Mouse (Mus musculus): Measurements from ENCODE around the gene Plaur. TPM values are rescaled to one million over a fixed set of nuclear protein-coding genes. Genes with fewer than 3 reads are reported as not detected.

Gene Plaur
- polyA plus RNA-seq, 1 experiment from 2014 or later = 12.6 TPM

DNA sequence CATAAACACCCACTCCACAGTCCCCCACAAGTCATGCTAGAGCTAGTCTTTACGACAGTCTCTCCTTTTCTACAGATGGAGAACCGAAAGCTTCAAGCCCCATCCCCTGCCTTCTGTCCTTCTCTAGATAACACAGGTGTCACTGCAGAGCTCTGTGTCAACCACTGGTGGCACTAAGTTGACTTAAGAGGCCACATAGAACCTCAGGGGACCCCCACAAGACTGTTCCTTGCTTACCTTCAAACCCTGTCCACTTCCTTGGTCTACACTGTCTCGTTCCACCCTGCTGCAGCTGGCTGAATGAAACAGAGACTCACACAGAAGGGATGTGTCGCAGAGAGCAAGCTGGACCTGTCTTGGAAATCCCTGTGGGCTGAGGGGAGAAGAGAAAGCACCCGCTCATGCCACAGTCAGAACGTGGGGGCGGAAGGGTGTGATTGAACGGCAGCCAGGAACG, 10.4 kb upstream of the Plaur start, which contains the start of gene Irgc1:
Gene Irgc1 (minus strand): TSS at position 443 of the 457 bp plus-strand sequence.
- Histone ChIP-seq H3K9ac (replicated peaks; ENCODE audit: low read depth, low read length) (no peak within 1 kb of the TSS), H3K4me2 (replicated peaks; ENCODE audit: low read depth, low read length) (no peak within 1 kb of the TSS), H3K9me3 (ENCODE audit: control insufficient read depth, low read depth, low read length) (no peaks in the 10 kb centered on the region), H3K4me1 (ENCODE audit: control insufficient read depth, insufficient read depth, low read length) (0 out of 2 replicates have a peak, but pooled peaks cover 3% of the 10 kb centered on the region), H3K4me3 (ENCODE audit: low read depth, low read length) (no peak within 1 kb of the TSS), H3K27me3 (ENCODE audit: control insufficient read depth, insufficient read depth, low read length) (no peaks in the 10 kb centered on the region), H3K36me3 (ENCODE audit: control insufficient read depth, insufficient read depth, low read length) (no peaks in the 10 kb centered on the region), H3K27ac (ENCODE audit: low read length) (no peak within 1 kb of the TSS)
- WGBS = 75% methylated on average over 9 of the region's 9 CpGs
- no peak for ATAC-seq (ENCODE audit: insufficient number of reproducible peaks, insufficient read depth, low FRiP score, low read depth)

DNA sequence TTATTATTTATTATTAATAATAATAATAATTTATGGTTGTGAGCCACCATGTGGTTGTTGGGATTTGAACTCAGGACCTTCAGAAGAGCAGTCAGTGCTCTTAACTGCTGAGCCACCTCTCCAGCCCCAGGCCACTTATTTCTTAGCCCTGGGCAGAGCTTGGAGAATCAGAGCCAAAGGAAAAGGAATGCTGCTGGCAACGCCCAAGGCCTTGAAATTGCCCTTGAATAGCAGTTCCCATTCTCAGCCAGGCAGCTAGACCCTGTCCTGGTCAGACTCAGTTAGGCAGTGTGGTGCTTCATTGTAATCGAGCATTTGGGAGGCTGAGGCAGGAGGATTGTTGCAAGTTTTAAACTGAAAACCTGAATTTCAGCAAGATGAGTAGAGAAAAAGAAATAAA, 8.1 kb upstream of the Plaur start:
- Histone ChIP-seq H3K9ac (replicated peaks; ENCODE audit: low read depth, low read length) (no peak overlapping the region), H3K4me2 (replicated peaks; ENCODE audit: low read depth, low read length) (no peak overlapping the region), H3K27ac (ENCODE audit: low read length) (no peak overlapping the region), H3K9me3 (ENCODE audit: control insufficient read depth, low read depth, low read length) (no peaks in the 10 kb centered on the region), H3K36me3 (ENCODE audit: control insufficient read depth, insufficient read depth, low read length) (no peaks in the 10 kb centered on the region), H3K4me3 (ENCODE audit: low read depth, low read length) (no peak overlapping the region), H3K27me3 (ENCODE audit: control insufficient read depth, insufficient read depth, low read length) (no peaks in the 10 kb centered on the region), H3K4me1 (ENCODE audit: control insufficient read depth, insufficient read depth, low read length) (0 out of 2 replicates have a peak, but pooled peaks cover 3% of the 10 kb centered on the region)
- no peak for ATAC-seq (ENCODE audit: insufficient number of reproducible peaks, insufficient read depth, low FRiP score, low read depth)
- 80% methylated on average over 2 of the region's 2 CpGs for WGBS

DNA sequence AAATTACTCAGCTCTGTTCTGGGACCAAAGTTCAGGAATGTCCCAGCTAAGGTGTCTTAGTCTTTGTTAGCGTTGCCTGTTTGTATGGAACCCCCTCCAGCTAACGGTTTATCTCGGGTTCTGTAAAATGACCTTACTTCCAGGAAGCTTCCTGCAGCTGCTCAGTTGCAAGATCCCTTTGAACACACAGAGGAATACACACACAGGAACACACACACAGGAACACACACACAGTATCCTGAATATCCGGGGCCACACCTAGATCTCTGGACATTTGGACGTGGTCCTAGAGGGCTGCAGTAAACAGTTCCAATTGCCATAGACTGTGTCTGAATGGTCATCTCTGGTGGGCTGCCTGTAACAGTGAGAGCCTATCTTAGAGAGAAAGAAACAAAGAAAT, 6.6 kb upstream of the Plaur start:
- no peak for ATAC-seq (ENCODE audit: insufficient number of reproducible peaks, insufficient read depth, low FRiP score, low read depth)
- Histone ChIP-seq H3K4me3 (ENCODE audit: low read depth, low read length) (no peak overlapping the region), H3K27me3 (ENCODE audit: control insufficient read depth, insufficient read depth, low read length) (no peaks in the 10 kb centered on the region), H3K9me3 (ENCODE audit: control insufficient read depth, low read depth, low read length) (no peaks in the 10 kb centered on the region), H3K36me3 (ENCODE audit: control insufficient read depth, insufficient read depth, low read length) (no peaks in the 10 kb centered on the region), H3K9ac (replicated peaks; ENCODE audit: low read depth, low read length) (no peak overlapping the region), H3K4me1 (ENCODE audit: control insufficient read depth, insufficient read depth, low read length) (0 out of 2 replicates have a peak, but pooled peaks cover 3% of the 10 kb centered on the region), H3K4me2 (replicated peaks; ENCODE audit: low read depth, low read length) (no peak overlapping the region), H3K27ac (ENCODE audit: low read length) (no peak overlapping the region)
- 80% methylated on average over 5 of the region's 5 CpGs for WGBS

DNA sequence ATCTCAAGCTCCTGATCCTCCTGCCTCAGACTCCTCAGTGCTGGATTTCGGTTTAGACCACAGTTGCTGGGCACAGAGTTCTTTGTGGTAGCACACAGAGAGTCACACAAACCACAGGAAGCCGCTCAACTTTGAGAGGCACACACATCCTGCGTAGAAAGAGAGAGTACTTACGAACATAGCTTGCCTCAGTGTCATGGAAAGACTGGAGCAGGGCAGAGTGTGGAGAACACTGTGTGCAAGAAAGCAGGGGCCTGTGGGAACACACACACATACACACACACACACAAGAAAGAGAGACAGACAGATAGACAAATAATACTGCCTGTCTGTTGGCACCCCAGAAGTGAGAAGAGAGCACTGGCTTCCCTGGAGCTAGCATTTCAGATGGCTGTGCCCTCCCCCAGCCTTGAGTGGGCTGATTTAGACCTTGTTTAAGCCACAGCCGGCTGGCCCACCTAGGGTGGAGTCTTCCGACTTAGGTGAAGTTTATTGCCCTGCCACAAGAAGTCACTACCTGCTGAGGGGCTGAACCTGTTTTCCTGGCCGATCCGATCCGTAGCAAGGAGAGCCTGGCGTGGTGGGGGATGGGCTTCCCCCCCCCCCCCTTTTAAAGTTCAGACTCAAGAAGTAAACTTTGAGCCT, 4.4 kb upstream of the Plaur start:
- 57% methylated on average over 10 of the region's 10 CpGs for WGBS
- H3K4me2 ChIP-seq (replicated peaks; ENCODE audit: low read depth, low read length) = no peak overlapping the region
- H3K4me3 ChIP-seq (ENCODE audit: low read depth, low read length) = no peak overlapping the region
- no peak for ATAC-seq (ENCODE audit: insufficient number of reproducible peaks, insufficient read depth, low FRiP score, low read depth)
- no peaks in the 10 kb centered on the region for H3K27me3 ChIP-seq (ENCODE audit: control insufficient read depth, insufficient read depth, low read length)
- no peak overlapping the region for H3K9ac ChIP-seq (replicated peaks; ENCODE audit: low read depth, low read length)
- peaks cover 9% of the 10 kb centered on the region; the same call in 1 of the 2 replicates for H3K4me1 ChIP-seq (ENCODE audit: control insufficient read depth, insufficient read depth, low read length)
- no peaks in the 10 kb centered on the region for H3K9me3 ChIP-seq (ENCODE audit: control insufficient read depth, low read depth, low read length)
- H3K27ac ChIP-seq (ENCODE audit: low read length) = no peak overlapping the region
- no peaks in the 10 kb centered on the region for H3K36me3 ChIP-seq (ENCODE audit: control insufficient read depth, insufficient read depth, low read length)

DNA sequence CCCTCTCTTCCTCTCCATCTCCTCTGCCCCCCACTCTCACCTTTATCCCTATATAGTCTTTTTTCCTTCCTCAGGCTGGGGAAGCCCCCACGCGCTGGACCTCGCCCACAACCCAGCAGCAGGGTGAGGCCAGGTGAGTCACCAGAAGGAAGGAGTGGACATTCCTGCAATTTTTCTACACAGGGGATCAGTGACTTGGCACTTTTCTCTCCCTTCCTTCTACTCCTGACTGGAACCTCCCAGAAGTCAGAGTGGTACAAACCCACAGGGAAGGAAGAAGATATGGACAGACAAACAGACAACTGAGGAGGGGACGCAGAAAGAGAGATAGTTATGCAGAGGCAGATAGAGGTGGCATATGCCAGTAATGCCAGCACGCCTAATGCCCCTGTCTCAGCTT, 2.8 kb upstream of the Plaur start:
- Histone ChIP-seq H3K4me2 (replicated peaks; ENCODE audit: low read depth, low read length) (no peak overlapping the region), H3K36me3 (ENCODE audit: control insufficient read depth, insufficient read depth, low read length) (no peaks in the 10 kb centered on the region), H3K4me3 (ENCODE audit: low read depth, low read length) (no peak overlapping the region), H3K4me1 (ENCODE audit: control insufficient read depth, insufficient read depth, low read length) (peaks cover 13% of the 10 kb centered on the region; the same call in 1 of the 2 replicates), H3K9me3 (ENCODE audit: control insufficient read depth, low read depth, low read length) (no peaks in the 10 kb centered on the region), H3K27ac (ENCODE audit: low read length) (peak overlapping the region; percentile 48; the same call in 1 of the 2 replicates), H3K9ac (replicated peaks; ENCODE audit: low read depth, low read length) (no peak overlapping the region), H3K27me3 (ENCODE audit: control insufficient read depth, insufficient read depth, low read length) (no peaks in the 10 kb centered on the region)
- WGBS = 74% methylated on average over 5 of the region's 5 CpGs
- peak; percentile 47; the same call in 1 of the 2 replicates for ATAC-seq (ENCODE audit: insufficient number of reproducible peaks, insufficient read depth, low FRiP score, low read depth)

DNA sequence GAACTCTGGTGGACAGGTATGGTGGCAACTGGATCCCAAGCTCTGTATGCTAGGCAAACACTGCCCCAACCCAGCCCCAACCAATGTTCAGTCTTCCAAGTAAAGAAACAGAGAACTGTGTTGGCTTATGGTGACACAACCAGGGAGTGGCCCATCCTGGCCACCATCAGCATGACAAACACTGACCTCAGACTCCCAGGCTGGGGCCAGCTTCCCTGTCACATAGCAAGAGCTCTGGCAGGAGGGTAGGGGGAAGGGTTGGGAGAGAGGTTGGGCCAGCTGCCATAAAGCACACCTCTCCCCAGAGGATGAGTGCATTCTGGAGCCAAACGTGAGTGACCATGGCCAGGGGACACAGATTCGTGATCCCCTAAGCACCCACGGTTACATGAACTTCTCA, 2.4 kb upstream of the Plaur start:
- H3K4me1 ChIP-seq (ENCODE audit: control insufficient read depth, insufficient read depth, low read length) = peaks cover 13% of the 10 kb centered on the region; the same call in 1 of the 2 replicates
- H3K36me3 ChIP-seq (ENCODE audit: control insufficient read depth, insufficient read depth, low read length) = no peaks in the 10 kb centered on the region
- H3K27ac ChIP-seq (ENCODE audit: low read length) = peak overlapping the region; percentile 48; the same call in 1 of the 2 replicates
- H3K9ac ChIP-seq (replicated peaks; ENCODE audit: low read depth, low read length) = no peak overlapping the region
- peak; percentile 70 for ATAC-seq (ENCODE audit: insufficient number of reproducible peaks, insufficient read depth, low FRiP score, low read depth)
- no peak overlapping the region for H3K4me3 ChIP-seq (ENCODE audit: low read depth, low read length)
- no peaks in the 10 kb centered on the region for H3K27me3 ChIP-seq (ENCODE audit: control insufficient read depth, insufficient read depth, low read length)
- H3K9me3 ChIP-seq (ENCODE audit: control insufficient read depth, low read depth, low read length) = no peaks in the 10 kb centered on the region
- 43% methylated on average over 3 of the region's 3 CpGs for WGBS
- no peak overlapping the region for H3K4me2 ChIP-seq (replicated peaks; ENCODE audit: low read depth, low read length)

DNA sequence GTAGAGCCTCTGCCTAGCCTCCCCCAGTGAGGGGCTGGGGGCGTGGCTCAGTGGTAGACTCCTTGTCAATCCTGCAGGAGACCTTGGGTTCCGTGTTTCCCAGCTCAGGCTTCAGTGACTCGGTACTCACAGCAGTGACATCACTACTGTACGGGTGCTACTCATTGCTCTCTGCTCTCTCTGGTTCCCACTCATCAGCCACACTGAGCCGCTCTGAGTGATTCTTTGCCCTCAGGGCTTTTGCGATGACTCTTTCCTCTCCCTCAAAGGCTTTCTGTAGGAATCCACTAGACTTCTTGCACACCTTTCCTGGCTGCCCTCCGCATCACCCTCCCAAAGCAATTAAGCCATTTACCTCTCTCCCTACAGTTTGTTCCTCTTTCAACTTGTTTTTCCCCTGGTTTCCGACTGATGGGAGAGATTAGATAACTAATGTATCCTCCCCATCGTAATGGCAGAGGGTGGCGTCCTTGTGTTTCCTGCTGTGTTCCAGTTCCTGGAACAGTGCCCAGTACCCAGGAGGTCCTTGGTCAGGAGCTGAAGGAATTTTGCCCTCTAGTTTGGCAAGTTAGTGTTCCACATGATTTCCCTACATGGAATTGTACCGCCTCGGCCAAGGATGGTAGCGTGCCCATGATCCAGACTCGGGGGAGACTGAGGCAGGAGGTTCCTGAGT, 770 bp upstream of the Plaur start:
- no peaks in the 10 kb centered on the region for H3K27me3 ChIP-seq (ENCODE audit: control insufficient read depth, insufficient read depth, low read length)
- H3K27ac ChIP-seq (ENCODE audit: low read length) = no peak overlapping the region
- ATAC-seq (ENCODE audit: insufficient number of reproducible peaks, insufficient read depth, low FRiP score, low read depth) = no peak
- H3K36me3 ChIP-seq (ENCODE audit: control insufficient read depth, insufficient read depth, low read length) = no peaks in the 10 kb centered on the region
- no peak overlapping the region for H3K4me2 ChIP-seq (replicated peaks; ENCODE audit: low read depth, low read length)
- 58% methylated on average over 14 of the region's 14 CpGs for WGBS
- H3K9me3 ChIP-seq (ENCODE audit: control insufficient read depth, low read depth, low read length) = no peaks in the 10 kb centered on the region
- H3K4me1 ChIP-seq (ENCODE audit: control insufficient read depth, insufficient read depth, low read length) = peaks cover 13% of the 10 kb centered on the region; the same call in 1 of the 2 replicates
- no peak overlapping the region for H3K9ac ChIP-seq (replicated peaks; ENCODE audit: low read depth, low read length)
- H3K4me3 ChIP-seq (ENCODE audit: low read depth, low read length) = no peak overlapping the region

DNA sequence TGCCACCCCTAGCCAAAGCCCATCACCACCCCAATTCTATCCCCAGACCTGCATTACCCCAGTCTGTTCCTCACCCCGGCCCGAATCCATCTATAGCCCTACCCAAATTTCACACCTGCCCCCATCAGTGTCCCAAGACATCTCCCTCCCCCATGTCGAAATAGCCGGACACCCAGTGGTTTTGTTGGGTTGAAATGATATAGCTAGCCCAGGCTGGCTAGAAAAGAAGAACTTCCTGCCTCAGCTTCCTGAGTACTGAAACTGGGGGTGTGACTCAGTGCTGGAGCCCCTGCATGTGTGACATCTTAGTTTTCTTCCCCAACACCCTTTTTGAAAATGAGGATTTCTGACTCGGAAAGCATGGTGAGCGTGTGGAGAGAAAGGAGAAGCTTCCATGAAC, 4.6 kb downstream of the Plaur start:
- no peak overlapping the region for H3K4me2 ChIP-seq (replicated peaks; ENCODE audit: low read depth, low read length)
- 92% methylated on average over 6 of the region's 6 CpGs for WGBS
- H3K4me3 ChIP-seq (ENCODE audit: low read depth, low read length) = no peak overlapping the region
- H3K9ac ChIP-seq (replicated peaks; ENCODE audit: low read depth, low read length) = no peak overlapping the region
- H3K9me3 ChIP-seq (ENCODE audit: control insufficient read depth, low read depth, low read length) = peaks cover 5% of the 10 kb centered on the region; the same call in 1 of the 2 replicates
- no peak for ATAC-seq (ENCODE audit: insufficient number of reproducible peaks, insufficient read depth, low FRiP score, low read depth)
- H3K36me3 ChIP-seq (ENCODE audit: control insufficient read depth, insufficient read depth, low read length) = no peaks in the 10 kb centered on the region
- H3K27me3 ChIP-seq (ENCODE audit: control insufficient read depth, insufficient read depth, low read length) = no peaks in the 10 kb centered on the region
- H3K27ac ChIP-seq (ENCODE audit: low read length) = no peak overlapping the region
- H3K4me1 ChIP-seq (ENCODE audit: control insufficient read depth, insufficient read depth, low read length) = peaks cover 12% of the 10 kb centered on the region; the same call in 1 of the 2 replicates

Measured in stomach, embryonic 14.5 days (tissue).